Mouse (Mus musculus) cerebellum, adult 8-10 months (tissue): ENCODE data around the gene Cnot6l.

Experiments used
- DNase-seq: peaks from one replicate; pipeline ENCODE4 v3.0.0; 2022

Gene Cnot6l

DNA sequence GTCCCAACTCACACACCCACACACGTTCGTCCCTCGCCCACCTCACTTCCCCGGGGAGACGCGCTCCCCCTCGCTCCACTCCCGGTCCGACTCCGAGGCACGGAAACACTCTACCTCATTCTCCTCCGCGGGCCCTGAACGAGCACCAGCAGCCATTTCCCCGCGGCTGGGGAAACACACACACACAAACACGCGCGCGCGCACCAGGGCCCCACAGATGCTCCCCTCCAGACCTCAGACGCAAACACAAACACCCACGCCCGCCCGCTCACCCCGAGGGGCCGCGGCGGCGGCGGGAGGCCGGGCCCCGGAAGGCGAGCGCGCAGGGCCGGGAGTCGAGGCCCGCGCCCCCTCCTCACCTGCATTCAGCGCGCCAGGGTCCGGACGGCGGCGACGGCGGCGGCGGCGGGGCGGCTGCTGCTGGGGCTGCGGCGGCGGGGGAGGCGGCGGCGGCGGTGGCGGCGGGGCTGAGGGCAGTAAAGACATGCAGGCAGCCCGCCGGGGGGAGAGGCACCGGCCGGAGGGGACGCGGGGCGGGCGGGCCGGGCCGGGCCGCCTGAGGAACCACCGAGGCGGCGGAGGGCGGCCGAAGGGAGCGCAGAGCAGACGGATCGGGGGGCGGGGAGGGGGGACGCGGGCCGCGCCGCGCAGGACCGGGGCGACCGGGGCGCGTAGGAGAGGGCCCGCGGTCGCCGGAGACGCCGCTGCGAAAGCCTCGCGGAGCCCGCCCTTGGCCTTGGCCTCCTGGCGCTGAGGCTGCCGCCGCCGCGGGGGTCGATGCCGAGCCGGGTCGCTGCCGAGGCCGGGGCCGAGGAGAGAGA is 2.2 kb downstream of the Cnot6l start:
- peak; percentile 63 for DNase-seq

DNA sequence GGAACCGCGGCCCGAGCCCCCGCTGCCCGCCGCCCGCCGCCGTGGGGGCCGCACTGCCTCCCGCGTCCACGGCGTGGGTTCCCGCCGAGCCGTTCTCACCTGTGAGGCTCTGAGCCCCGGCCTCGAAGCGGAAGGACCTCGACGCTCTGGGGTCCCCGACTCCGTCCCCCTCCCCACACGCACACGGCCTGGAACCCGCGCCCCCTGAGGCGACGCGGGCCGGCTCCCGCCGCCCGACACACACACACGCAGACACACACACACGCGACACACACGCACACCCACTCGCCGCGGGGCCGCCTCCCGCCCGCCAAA is 2.8 kb downstream of the Cnot6l start:
- DNase-seq = no peak

DNA sequence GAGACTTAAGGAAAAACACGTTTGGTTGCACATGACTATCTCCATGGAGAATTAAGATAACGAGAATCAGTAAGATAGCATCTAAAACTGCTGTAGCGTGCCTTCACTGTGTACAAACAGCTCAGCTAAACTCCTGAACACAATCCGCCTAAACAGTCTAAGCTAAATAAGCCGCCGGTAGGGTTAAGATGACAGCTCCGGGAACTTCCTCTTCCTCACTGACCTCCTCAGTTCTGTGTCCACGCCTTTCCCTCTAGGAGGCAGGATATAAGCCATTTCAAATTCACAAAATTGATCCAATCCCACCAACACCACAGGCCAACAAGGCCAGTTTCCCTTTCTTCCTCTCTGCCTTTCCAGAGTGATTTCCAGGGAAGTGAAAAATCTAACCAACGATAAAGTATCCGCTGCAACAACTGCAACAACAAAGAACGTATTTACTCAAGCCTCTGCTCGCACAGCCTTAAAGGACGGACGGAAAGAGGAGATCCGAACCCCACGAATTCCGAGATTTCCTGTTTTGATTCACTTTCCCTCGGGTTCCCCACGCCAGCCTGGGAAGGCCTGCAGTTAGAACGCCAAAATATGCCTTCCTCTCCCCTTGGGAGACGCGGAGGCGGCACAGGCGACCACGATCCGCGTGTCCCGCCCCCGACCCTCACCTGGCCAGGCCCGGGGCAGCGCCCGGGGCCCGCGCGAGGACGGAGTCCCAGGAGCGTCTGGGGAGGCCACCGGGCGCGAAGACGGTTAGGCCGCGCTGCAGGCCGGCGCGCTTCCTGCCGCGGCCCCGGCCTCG is 3.3 kb downstream of the Cnot6l start:
- peak; percentile 36 for DNase-seq

DNA sequence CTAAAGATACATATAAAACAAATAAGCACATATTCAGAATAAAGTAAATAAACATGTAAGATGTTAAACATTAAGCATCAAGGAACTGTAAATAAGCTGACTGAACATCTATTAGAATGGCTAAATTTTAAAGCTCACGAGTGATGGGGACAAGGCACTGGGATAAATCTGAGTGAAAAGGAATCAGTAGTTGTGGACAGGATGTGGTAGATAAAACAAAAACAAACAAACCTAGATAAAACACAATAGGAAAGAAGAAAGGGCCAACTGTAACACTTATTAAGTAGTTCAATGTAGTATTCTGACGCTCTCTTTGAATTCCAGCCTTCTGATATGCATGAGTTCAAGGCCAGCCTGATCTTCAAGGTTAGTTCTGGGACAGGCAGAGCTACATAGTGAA is 21.6 kb downstream of the Cnot6l start:
- no peak for DNase-seq

- no peak for DNase-seq
Measured at GRCm38 (mm10) chr5:96130683-96131082, 33.3 kb downstream of the Cnot6l start.

- DNase-seq = no peak
Measured at GRCm38 (mm10) chr5:96126856-96127255, 37.1 kb downstream of the Cnot6l start.

- DNase-seq = no peak
Measured at GRCm38 (mm10) chr5:96114943-96115342, 49.0 kb downstream of the Cnot6l start.

DNA sequence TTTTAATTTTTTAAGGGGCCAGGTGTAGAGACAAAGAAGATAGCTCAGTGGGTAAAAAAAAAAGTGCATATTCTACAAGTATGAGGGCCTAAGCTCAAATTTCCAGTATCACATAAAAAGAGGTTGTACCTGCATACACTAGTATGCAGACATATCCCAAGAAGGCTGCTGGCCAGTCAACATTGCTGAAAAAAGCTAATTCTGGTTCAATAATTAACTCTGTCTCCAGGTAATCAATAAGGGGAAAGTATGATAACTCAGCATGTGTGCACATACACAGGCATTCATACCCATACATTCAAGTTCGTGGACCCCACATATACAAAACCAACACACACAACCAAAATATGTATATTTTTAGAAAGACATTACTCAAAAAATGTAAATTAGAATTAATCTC is 59.3 kb downstream of the Cnot6l start:
- DNase-seq = no peak

- DNase-seq = no peak
Measured at GRCm38 (mm10) chr5:96091468-96091867, 72.5 kb downstream of the Cnot6l start.

DNA sequence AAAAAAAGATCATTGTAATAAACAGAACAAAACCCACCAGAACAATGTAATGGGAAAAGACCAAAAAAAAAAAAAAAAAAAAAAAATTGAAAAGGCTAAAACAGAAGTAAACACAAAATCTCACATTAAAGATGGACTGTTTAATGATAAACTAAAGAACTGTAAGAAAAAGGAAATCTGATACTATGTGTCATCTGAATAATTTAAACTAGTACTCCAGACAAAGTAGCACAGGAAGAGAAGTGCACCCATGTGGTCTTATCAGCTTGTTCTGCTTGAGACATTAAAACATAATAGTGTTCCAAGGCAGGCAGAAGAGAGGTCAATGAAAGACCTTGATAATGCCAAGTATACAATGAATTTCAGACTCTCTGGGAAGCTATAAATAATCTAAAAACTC is 78.6 kb downstream of the Cnot6l start:
- DNase-seq = no peak

GRCm38 (mm10) chr5:96079026-96079425 is 84.9 kb downstream of the Cnot6l start:
- DNase-seq = no peak

GRCm38 (mm10) chr5:96065591-96065990 is 98.4 kb downstream of the Cnot6l start:
- no peak for DNase-seq

DNA sequence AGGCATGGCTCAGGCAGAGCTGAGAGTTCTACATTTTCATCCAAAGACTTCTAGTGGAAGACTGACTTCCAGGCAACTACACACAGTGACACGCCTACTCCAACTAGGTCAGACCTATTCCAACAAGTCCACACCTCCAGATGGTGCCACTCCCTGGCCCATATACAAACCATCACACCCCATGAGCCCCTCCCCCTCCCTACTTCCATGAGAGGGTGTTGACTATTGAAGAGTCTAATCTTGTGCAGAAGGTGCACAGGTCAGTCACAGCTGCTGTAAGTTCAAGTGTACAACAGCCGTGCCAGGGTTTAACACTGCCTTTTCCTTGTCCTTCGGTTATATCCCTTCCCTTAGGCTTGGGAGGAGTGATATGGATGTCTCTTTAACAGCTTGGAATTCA is 121.5 kb downstream of the Cnot6l start:
- DNase-seq = no peak

DNA sequence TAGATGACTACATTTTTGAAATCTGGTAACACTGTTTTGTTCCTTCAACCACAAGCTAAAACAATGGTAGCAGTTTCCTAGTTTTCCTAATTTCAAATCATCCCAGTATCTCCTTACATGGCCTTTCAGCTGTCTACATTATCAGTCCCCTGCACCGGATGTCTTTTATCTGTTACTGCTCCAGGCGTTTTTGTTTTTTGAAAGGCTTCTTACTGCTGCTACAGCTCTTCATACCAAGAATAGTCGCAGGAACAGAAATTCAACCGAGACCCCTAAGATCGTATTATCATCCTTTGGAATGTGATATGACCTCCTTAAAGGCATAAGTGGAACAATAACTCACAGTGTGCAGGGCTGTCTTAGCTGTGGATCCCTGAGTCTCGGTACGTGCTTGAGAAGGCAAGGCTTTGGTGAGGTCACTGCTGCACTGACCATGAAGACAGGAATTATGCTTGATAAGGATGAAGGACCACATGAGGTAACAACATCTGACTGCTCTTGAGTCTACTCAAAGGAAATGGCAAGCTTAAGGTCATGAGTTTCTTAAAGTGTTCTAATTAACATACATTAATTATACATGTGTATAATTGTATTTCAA is 122.4 kb downstream of the Cnot6l start:
- no peak for DNase-seq

DNA sequence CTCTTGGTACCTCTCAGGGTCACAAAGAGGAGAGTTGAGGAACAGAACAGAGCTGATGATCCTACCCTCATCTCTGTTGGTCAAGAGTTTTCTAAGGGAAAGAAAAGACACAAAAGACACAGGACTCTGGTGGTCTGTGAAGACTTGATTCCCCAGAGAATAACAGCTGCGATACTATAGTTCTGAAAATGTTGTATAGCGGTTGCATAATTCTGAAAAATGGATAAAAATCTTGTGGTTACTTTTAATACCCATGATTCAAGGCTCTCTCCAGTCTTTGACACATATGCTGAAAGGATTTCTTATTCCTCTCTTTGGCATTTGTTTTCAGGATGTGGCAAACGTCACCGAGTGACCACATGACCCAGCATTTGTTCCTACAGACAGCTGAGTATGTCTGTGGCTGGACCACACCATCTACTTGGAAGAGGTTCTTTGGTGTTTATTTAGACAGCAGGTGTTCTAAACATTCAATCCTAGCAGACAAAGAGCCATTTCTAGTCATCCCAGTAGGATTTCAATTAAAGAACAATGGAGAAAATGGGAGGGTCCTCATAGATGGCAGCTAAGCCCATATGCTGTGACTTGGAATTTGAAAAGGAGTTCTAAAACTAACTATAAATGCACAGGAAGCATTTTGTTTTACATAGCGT is 124.7 kb downstream of the Cnot6l start:
- no peak for DNase-seq

DNA sequence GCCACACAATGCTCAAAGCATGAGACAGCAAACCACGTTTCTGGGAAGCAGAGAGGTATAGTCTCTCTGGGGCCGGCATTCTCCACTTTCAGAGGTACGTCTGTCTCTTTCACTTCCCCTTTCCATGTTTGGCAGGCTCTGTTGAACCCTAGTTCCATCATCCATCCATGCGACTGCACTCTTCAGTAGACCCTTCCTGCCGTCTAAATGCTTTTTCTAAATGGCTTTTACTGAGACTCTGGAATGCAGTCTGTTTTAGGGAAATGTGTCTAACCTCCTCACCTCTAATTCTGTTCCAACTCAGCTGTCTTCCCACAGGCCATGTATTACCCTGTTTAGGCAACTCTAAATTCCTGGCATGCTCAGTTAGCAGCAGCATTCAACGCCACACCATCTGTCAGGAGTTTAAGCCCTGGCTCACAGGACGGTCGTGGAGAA is 126.3 kb downstream of the Cnot6l start:
- DNase-seq = no peak

GRCm38 (mm10) chr5:96036125-96036672 is 127.8 kb downstream of the Cnot6l start:
- DNase-seq = no peak

GRCm38 (mm10) chr5:96034101-96034500 is 129.9 kb downstream of the Cnot6l start:
- DNase-seq = no peak

DNA sequence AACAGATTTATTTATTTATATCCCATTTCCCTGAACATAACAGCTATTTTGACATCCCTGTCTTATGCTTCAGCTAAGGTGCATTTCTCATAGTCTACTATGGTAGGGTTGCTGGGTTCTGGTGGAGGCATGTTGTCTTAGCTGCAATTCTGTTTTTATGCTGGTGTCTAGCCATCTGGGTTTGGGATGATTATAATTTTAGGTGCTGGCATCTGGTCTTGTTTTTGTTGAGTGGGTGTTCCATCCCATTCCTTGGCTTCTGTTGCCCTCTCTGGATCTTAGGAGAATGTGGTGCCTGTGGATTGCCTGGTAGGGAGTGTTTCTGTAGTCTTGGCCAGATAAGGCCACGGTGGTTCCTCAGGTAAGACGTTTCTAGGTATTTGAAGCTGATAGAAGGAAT is 134.2 kb downstream of the Cnot6l start:
- no peak for DNase-seq
